16 mouse cellular contexts compared by ENCODE assay signal in the genomic region with DNA sequence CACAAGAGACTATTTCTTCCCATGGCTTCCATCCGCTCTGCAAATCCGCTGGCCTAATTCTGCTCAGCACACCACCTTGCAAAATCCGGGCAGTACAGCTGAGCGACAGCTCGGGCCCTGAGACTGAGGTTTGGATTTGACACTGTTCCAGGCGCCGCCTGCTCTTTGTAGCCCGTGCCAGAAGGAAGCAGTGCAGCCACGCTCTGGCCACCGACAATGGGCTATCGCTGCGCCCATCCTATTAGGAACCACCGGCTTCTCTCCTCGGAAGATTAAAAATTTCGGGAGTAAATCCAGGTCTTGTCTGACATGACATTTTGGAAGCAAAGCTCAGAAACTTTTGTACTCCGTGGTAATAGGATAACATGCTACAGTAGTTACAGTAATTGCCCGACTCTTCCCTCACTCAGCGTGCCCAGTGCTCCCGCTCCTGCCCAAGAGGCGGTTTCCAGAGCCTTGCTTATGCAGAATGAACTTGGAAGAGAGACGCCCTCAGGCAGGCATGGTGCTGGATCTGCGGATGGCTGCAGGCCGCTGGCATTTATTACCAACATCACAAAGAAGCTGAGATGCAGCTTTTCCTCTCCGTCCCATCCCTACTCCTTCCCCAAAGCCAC.
DNase-seq lines count a peak whose midpoint lies in the region; ATAC-seq lines count a peak whose summit lies in the region.
"Had no signal": no experiment of that assay in that cellular context is flagged by ENCODE, and none has a peak within 500 bp of the region (broad histone marks: within the 10 kb centered on the region; RNA-seq: fewer than 3 reads in every experiment).

No protein-coding gene starts in this region.

- DNase-seq in hindbrain, embryonic 11.5 days (ENCODE audit: low spot score): no peak
- no peak for DNase-seq in midbrain, embryonic 10.5 days (ENCODE audit: low spot score)
- DNase-seq in cerebellum, adult 11-12 months: peak; percentile 52
- peak; percentile 67 to 69 for DNase-seq in cerebellum, postnatal 36 days
- DNase-seq in embryo, embryonic 9.5 days (ENCODE audit: extremely low spot score): no peak
- DNase-seq: gastrocnemius, postnatal 10 days; heart, postnatal 4 days; kidney, adult 9 months; lung, adult 18-20 months; thymus, postnatal 36 days had no signal

- H3K4me1 ChIP-seq in hindbrain, embryonic 15.5 days (replicated peaks): 0 out of 2 replicates have a peak, but pooled peaks cover 8% of the 10 kb centered on the region
- H3K4me1 ChIP-seq in hindbrain, embryonic 11.5 days (replicated peaks; ENCODE audit: control insufficient read depth, insufficient read depth, low read length): no peaks in the 10 kb centered on the region
- peaks cover 7% of the 10 kb centered on the region; the same call in 1 of the 2 replicates for H3K4me1 ChIP-seq in midbrain, embryonic 16.5 days (ENCODE audit: control insufficient read depth, insufficient read depth, low read length)
- no peaks in the 10 kb centered on the region for H3K4me1 ChIP-seq in midbrain, embryonic 10.5 days
- H3K4me1 ChIP-seq: heart, embryonic 10.5 days; megakaryocyte, embryonic 14.5 days had no signal

- H3K4me2 ChIP-seq in hindbrain, embryonic 15.5 days: no peak overlapping the region
- H3K4me2 ChIP-seq in hindbrain, embryonic 11.5 days (replicated peaks; ENCODE audit: low read depth, low read length): no peak overlapping the region
- no peak overlapping the region for H3K4me2 ChIP-seq in midbrain, embryonic 16.5 days (ENCODE audit: low read length)

- no peaks in the 10 kb centered on the region for H3K27me3 ChIP-seq in hindbrain, embryonic 15.5 days
- H3K27me3 ChIP-seq in hindbrain, embryonic 11.5 days (ENCODE audit: control insufficient read depth, insufficient read depth, low read length): no peaks in the 10 kb centered on the region
- H3K27me3 ChIP-seq in midbrain, embryonic 16.5 days (ENCODE audit: control insufficient read depth, insufficient read depth, low read depth, low read length): no peaks in the 10 kb centered on the region; the same call in 1 of the 2 replicates
- H3K27me3 ChIP-seq in midbrain, embryonic 10.5 days (ENCODE audit: low read depth, poor library complexity, severe bottlenecking): no peaks in the 10 kb centered on the region
- H3K27me3 ChIP-seq: megakaryocyte, embryonic 14.5 days had no signal

- H3K27ac ChIP-seq in hindbrain, embryonic 15.5 days (replicated peaks): no peak overlapping the region; the same call in 1 of the 2 replicates
- no peak overlapping the region for H3K27ac ChIP-seq in hindbrain, embryonic 11.5 days (ENCODE audit: low read depth, low read length)
- no peak overlapping the region for H3K27ac ChIP-seq in midbrain, embryonic 16.5 days (ENCODE audit: low read length)
- H3K27ac ChIP-seq in midbrain, embryonic 10.5 days (replicated peaks): no peak overlapping the region
- H3K27ac ChIP-seq: heart, embryonic 10.5 days had no signal

- WGBS in hindbrain, embryonic 15.5 days: 73% methylated on average over 24 of the region's 24 CpGs
- WGBS in hindbrain, embryonic 11.5 days: 89% methylated on average over 24 of the region's 24 CpGs
- 70% methylated on average over 24 of the region's 24 CpGs for whole genome bisulfite sequencing in midbrain, embryonic 16.5 days
- 87% methylated on average over 24 of the region's 24 CpGs for WGBS in midbrain, embryonic 10.5 days

- no peaks in the 10 kb centered on the region for H3K36me3 ChIP-seq in hindbrain, embryonic 15.5 days
- no peaks in the 10 kb centered on the region for H3K36me3 ChIP-seq in hindbrain, embryonic 11.5 days (ENCODE audit: control insufficient read depth, insufficient read depth, low read length)
- H3K36me3 ChIP-seq in midbrain, embryonic 16.5 days (ENCODE audit: control insufficient read depth, insufficient read depth, low read length): no peaks in the 10 kb centered on the region
- no peaks in the 10 kb centered on the region for H3K36me3 ChIP-seq in midbrain, embryonic 10.5 days
- H3K36me3 ChIP-seq: heart, embryonic 10.5 days had no signal

- H3K9ac ChIP-seq in hindbrain, embryonic 15.5 days: no peak overlapping the region
- no peak overlapping the region for H3K9ac ChIP-seq in hindbrain, embryonic 11.5 days (ENCODE audit: low read depth, low read length)
- H3K9ac ChIP-seq in midbrain, embryonic 16.5 days (ENCODE audit: low read depth, low read length): no peak overlapping the region

- ATAC-seq in hindbrain, embryonic 15.5 days (ENCODE audit: low FRiP score, low read depth): peak; percentile 69; the same call in 1 of the 2 replicates
- no peak for ATAC-seq in hindbrain, embryonic 11.5 days (ENCODE audit: low FRiP score)
- peak; percentile 58; the same call in 1 of the 2 replicates for ATAC-seq in midbrain, embryonic 16.5 days
- ATAC-seq in inflammation-experienced regulatory T-cells, adult 6 months: no peak
- ATAC-seq: activated CD4-positive, CD25-positive, alpha-beta regulatory T cell, adult 4 months had no signal

- no peaks in the 10 kb centered on the region for H3K9me3 ChIP-seq in hindbrain, embryonic 15.5 days
- H3K9me3 ChIP-seq in hindbrain, embryonic 11.5 days (ENCODE audit: control insufficient read depth, low read length): no peaks in the 10 kb centered on the region
- no peaks in the 10 kb centered on the region for H3K9me3 ChIP-seq in midbrain, embryonic 16.5 days (replicated peaks; ENCODE audit: control insufficient read depth, low read length, poor library complexity, severe bottlenecking)
- H3K9me3 ChIP-seq in midbrain, embryonic 10.5 days (replicated peaks): no peaks in the 10 kb centered on the region
- H3K9me3 ChIP-seq: heart, embryonic 10.5 days had no signal

- no peak overlapping the region for H3K4me3 ChIP-seq in hindbrain, embryonic 15.5 days
- H3K4me3 ChIP-seq in hindbrain, embryonic 11.5 days (ENCODE audit: low read depth, low read length): no peak overlapping the region
- no peak overlapping the region for H3K4me3 ChIP-seq in midbrain, embryonic 16.5 days (ENCODE audit: low read depth, low read length)
- H3K4me3 ChIP-seq in midbrain, embryonic 10.5 days: no peak overlapping the region
- H3K4me3 ChIP-seq: heart, embryonic 10.5 days; megakaryocyte, embryonic 14.5 days had no signal

Comparison
In these comparisons a context has a peak if more than half of its experiments do, and no peak if none do; other contexts are left out.
1. ATAC-seq: peak in hindbrain, embryonic 15.5 days (single experiment) and midbrain, embryonic 16.5 days (single experiment); none in hindbrain, embryonic 11.5 days (single experiment) and inflammation-experienced regulatory T-cells, adult 6 months (single experiment).
2. DNase-seq: peak in cerebellum, adult 11-12 months (single experiment) and cerebellum, postnatal 36 days (2 of 2); none in hindbrain, embryonic 11.5 days (single experiment), midbrain, embryonic 10.5 days (single experiment) and embryo, embryonic 9.5 days (single experiment).